Mouse (Mus musculus): ENCODE results near the gene Ninj1.

The Ninj1 gene

GRCm38 (mm10) chr13:49196211-49196610 is 8.9 kb downstream of the Ninj1 start:
- in situ Hi-C loops (cut with MboI, MseI) = no loop called here

- in situ Hi-C loops (cut with MboI, MseI) = no loop called here
Measured at GRCm38 (mm10) chr13:49196766-49197165, 9.5 kb downstream of the Ninj1 start.

- in situ Hi-C loops (cut with MboI, MseI) = no loop called here
Measured at GRCm38 (mm10) chr13:49198734-49199133, 11.4 kb downstream of the Ninj1 start.

- in situ Hi-C loops (cut with MboI, MseI) = no loop called here
Measured at GRCm38 (mm10) chr13:49199891-49200290, 12.6 kb downstream of the Ninj1 start.

GRCm38 (mm10) chr13:49200688-49201087 is 13.4 kb downstream of the Ninj1 start:
- in situ Hi-C loops (cut with MboI, MseI) = no loop called here

- in situ Hi-C loops (cut with MboI, MseI) = no loop called here
Measured at GRCm38 (mm10) chr13:49202556-49202955, 15.3 kb downstream of the Ninj1 start.

- in situ Hi-C loops (cut with MboI, MseI) = no loop called here
Measured at GRCm38 (mm10) chr13:49205381-49205998, 18.2 kb downstream of the Ninj1 start.

GRCm38 (mm10) chr13:49206341-49206740 is 19.1 kb downstream of the Ninj1 start:
- in situ Hi-C loops (cut with MboI, MseI) = no loop called here

GRCm38 (mm10) chr13:49209306-49209705 is 22.0 kb downstream of the Ninj1 start:
- in situ Hi-C loops (cut with MboI, MseI) = no loop called here

- in situ Hi-C loops (cut with MboI, MseI) = no loop called here
Measured at GRCm38 (mm10) chr13:49212711-49213500, 25.6 kb downstream of the Ninj1 start.

- in situ Hi-C loops (cut with MboI, MseI) = no loop called here
Measured at GRCm38 (mm10) chr13:49213531-49213932, 26.2 kb downstream of the Ninj1 start.

- in situ Hi-C loops (cut with MboI, MseI) = no loop called here
Measured at GRCm38 (mm10) chr13:49214454-49214853, 27.2 kb downstream of the Ninj1 start.

- in situ Hi-C loops (cut with MboI, MseI) = loop anchor here (5.0 kb wide), 1 partner anchor 57 kb away; no protein-coding TSS in a partner anchor
Measured at GRCm38 (mm10) chr13:49215128-49215503, 27.8 kb downstream of the Ninj1 start.

- in situ Hi-C loops (cut with MboI, MseI) = loop anchor here (5.0 kb wide), 1 partner anchor 57 kb away; no protein-coding TSS in a partner anchor
Measured at GRCm38 (mm10) chr13:49215504-49216219, 28.4 kb downstream of the Ninj1 start, which contains the start of gene Card19. Card19 (minus strand) TSS chr13:49216037.

GRCm38 (mm10) chr13:49216220-49216552 is 28.9 kb downstream of the Ninj1 start:
- in situ Hi-C loops (cut with MboI, MseI) = loop anchor here (5.0 kb wide), 1 partner anchor 56 kb away; no protein-coding TSS in a partner anchor

- in situ Hi-C loops (cut with MboI, MseI) = loop anchor here (5.0 kb wide), 1 partner anchor 55 kb away; no protein-coding TSS in a partner anchor
Measured at GRCm38 (mm10) chr13:49216808-49217561, 29.7 kb downstream of the Ninj1 start.

GRCm38 (mm10) chr13:49218651-49219050 is 31.4 kb downstream of the Ninj1 start:
- in situ Hi-C loops (cut with MboI, MseI) = loop anchor here (5.0 kb wide), 1 partner anchor 54 kb away; no protein-coding TSS in a partner anchor

GRCm38 (mm10) chr13:49219367-49219766 is 32.1 kb downstream of the Ninj1 start:
- in situ Hi-C loops (cut with MboI, MseI) = loop anchor here (5.0 kb wide), 1 partner anchor 53 kb away; no protein-coding TSS in a partner anchor

GRCm38 (mm10) chr13:49220912-49221311 is 33.6 kb downstream of the Ninj1 start:
- in situ Hi-C loops (cut with MboI, MseI) = no loop called here

GRCm38 (mm10) chr13:49224314-49224713 is 37.0 kb downstream of the Ninj1 start:
- in situ Hi-C loops (cut with MboI, MseI) = no loop called here

- in situ Hi-C loops (cut with MboI, MseI) = no loop called here
Measured at GRCm38 (mm10) chr13:49224729-49225128, 37.4 kb downstream of the Ninj1 start.

All from T-helper 1 cell (primary cell).